Mouse (Mus musculus) kidney, adult 11 months (tissue): ENCODE results near the gene Hebp2.
"Not testable (repeated sequence)": the region's sequence is repeated elsewhere in the genome, so short reads cannot be mapped to it uniquely, and the experiment has no call there.

Experiments
- DNase-seq: peaks from one replicate; pipeline ENCODE4 v3.0.0; 2022

Gene Hebp2

GRCm38 (mm10) chr10:18545813-18546235, at the start of gene Hebp2:
Gene Hebp2, minus strand, starts transcription at chr10:18546076.
- DNase-seq = peak; percentile 45

GRCm38 (mm10) chr10:18589455-18589854, 43.6 kb upstream of the Hebp2 start:
- DNase-seq = no peak

GRCm38 (mm10) chr10:18584188-18584587, 38.3 kb upstream of the Hebp2 start:
- DNase-seq = no peak

GRCm38 (mm10) chr10:18572581-18572980, 26.7 kb upstream of the Hebp2 start:
- DNase-seq = no peak

- no peak for DNase-seq
Measured at GRCm38 (mm10) chr10:18562940-18563339, 17.1 kb upstream of the Hebp2 start.

GRCm38 (mm10) chr10:18561445-18561844, 15.6 kb upstream of the Hebp2 start:
- no peak for DNase-seq

GRCm38 (mm10) chr10:18559076-18559475, 13.2 kb upstream of the Hebp2 start:
- DNase-seq = not testable (repeated sequence)

- DNase-seq = no peak
Measured at GRCm38 (mm10) chr10:18549321-18550216, 3.7 kb upstream of the Hebp2 start.

- DNase-seq = no peak
Measured at GRCm38 (mm10) chr10:18547381-18547780, 1.5 kb upstream of the Hebp2 start.

GRCm38 (mm10) chr10:18545309-18545708, 567 bp downstream of the Hebp2 start:
- DNase-seq = no peak

- no peak for DNase-seq
Measured at GRCm38 (mm10) chr10:18536889-18537288, 9.0 kb downstream of the Hebp2 start.

GRCm38 (mm10) chr10:18532293-18532692, 13.6 kb downstream of the Hebp2 start:
- DNase-seq = no peak

GRCm38 (mm10) chr10:18530161-18530560, 15.7 kb downstream of the Hebp2 start:
- no peak for DNase-seq

GRCm38 (mm10) chr10:18529177-18529576, 16.7 kb downstream of the Hebp2 start:
- DNase-seq = no peak

GRCm38 (mm10) chr10:18528475-18528874, 17.4 kb downstream of the Hebp2 start:
- DNase-seq = no peak

GRCm38 (mm10) chr10:18527766-18528165, 18.1 kb downstream of the Hebp2 start:
- DNase-seq = peak; percentile 53

GRCm38 (mm10) chr10:18526851-18527675, 18.8 kb downstream of the Hebp2 start:
- no peak for DNase-seq

GRCm38 (mm10) chr10:18526184-18526850, 19.6 kb downstream of the Hebp2 start:
- peak; percentile 21 for DNase-seq

GRCm38 (mm10) chr10:18525726-18526125, 20.1 kb downstream of the Hebp2 start:
- no peak for DNase-seq

GRCm38 (mm10) chr10:18525311-18525710, 20.6 kb downstream of the Hebp2 start:
- no peak for DNase-seq

- DNase-seq = no peak
Measured at GRCm38 (mm10) chr10:18522556-18522955, 23.3 kb downstream of the Hebp2 start.

GRCm38 (mm10) chr10:18511496-18511895, 34.4 kb downstream of the Hebp2 start:
- no peak for DNase-seq

GRCm38 (mm10) chr10:18510663-18511062, 35.2 kb downstream of the Hebp2 start:
- DNase-seq = no peak
